Mouse (Mus musculus) bone marrow, adult 2 months (tissue): ENCODE results near the gene Sox15.

ENCODE experiments used
- CTCF ChIP-seq: fragments of 200-500 bp; IDR thresholded peaks from 2 replicates; pipeline ENCODE4 v1.5.1; 2011; ENCODE audit warnings: low read length, control low read depth; ENCODE audit not compliant: control insufficient read depth, insufficient read depth
- POLR2A ChIP-seq: fragments of 200-500 bp; IDR thresholded peaks from 2 replicates; pipeline ENCODE4 v1.6.1; 2011; ENCODE audit warnings: low read depth, mild to moderate bottlenecking, control low read depth, low read length, borderline replicate concordance; ENCODE audit not compliant: control insufficient read depth

GRCm38 (mm10) chr11:69606491-69606795, 48.7 kb upstream of the Sox15 start:
- TF ChIP-seq CTCF: no peak
- no peak for TF ChIP-seq POLR2A
